Mouse (Mus musculus) layer of hippocampus, adult 11-12 months (tissue): ENCODE measurements around the gene Prpf8.
"Not testable (repeated sequence)": the region's sequence is repeated elsewhere in the genome, so short reads cannot be mapped to it uniquely, and the experiment has no call there.

Source experiments
- DNase-seq: peaks from one replicate; pipeline ENCODE4 v3.0.0; 2022; ENCODE audit warnings: low spot score

Prpf8 gene

DNA sequence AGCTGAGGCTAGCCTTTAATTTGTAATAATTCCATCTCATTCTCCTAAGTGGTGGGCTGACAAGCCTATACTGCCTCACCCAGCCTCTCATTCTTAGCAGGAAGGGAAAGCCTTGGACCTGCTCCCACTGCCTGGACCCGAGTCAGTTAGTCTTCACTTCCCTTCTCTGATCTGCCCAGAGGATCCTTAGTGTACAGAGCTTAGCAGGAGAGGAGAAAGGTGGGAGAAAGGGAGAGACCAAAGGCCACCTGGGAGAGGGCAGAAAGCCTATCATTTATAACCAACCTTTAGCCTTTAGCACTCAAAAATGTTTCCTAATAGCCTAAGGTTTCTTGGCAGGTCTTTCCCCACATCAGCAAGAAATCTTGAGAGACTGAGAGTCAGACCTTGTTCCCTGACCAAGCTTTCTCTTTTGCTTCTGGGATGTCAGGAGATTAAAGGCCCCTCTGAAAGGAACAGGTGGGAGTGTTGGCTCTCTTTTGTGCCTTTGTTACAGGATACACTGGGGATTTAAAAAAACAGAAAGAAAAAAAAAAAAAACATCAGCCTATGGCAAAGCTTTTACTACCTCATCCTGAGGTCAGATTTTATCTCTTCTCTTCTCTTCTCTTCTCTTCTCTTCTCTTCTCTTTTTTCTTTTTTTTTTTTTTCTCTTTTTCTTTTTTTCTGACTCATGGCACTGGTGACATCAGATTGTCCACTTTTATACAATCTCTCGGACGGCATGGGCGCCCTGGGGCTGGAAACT, 47.8 kb downstream of the Prpf8 start:
- no peak for DNase-seq

DNA sequence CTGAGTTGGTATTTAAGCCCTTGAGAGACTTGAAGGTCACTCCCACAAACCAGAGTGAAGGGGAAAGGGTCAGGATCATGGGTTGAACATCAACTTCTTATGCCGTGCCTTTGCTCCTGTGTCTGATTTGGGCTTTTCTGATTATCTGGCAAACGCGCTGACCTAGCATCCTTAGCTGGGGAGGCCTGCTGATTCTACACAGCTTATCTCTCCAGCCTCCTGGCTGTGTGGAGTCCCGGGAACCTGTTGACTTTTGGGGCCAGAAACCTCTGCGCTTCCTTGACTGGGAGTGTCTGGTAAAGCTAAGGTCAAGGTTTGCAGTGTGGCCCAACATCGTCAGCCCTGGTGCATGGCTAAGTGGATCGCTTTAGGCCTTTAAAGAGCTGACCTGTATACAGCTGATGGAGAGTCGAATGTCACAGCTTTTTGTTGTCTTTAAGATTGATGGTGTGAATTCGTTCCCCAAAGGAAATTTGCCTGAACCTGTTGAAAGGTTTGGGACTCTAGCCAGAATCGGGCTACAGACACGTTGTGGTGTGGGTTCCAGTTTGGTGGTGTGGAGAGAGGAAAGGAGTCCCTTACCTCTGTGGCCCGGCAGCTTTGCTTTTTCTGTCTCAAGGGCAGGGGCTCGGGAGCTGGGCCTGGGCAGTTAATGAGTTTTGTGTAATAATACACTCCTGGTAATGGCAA, 48.6 kb downstream of the Prpf8 start:
- no peak for DNase-seq

DNA sequence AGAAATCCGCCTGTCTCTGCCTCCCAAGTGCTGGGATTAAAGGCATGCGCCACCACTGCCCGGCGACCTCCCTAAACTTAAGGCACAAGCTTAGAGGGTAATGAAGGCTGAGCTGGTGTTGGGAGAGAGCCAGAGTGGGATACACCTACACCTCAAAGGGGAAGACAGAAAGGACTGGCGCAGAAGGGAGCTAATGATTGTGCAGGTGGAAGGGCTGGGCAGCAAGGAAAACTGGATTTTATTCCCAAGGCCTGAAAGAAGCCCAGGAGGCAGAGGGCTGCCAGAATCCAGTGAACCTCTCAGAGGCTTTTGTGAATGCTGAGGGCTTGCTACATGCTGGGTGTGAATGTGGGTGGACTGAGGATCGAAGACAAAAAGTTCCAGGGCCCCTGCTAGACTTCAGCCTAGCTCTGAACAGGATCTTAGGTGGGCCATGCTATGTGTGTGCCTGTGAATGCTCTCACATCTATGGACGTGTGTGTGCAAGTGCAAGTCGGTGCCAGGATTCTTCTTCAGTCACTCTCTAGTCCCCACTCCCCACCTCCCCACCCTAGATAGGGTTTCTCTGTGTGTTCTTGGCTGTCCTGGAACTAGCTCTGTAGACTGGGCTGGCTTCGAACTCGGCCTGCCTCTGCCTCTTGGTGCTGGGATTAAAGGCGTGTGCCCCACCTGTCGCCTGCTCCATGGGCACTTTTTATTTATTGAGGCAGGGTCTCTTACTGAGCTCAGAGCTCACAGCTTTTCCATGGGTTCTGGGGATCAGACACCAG, 49.8 kb downstream of the Prpf8 start:
- DNase-seq, result no peak

DNA sequence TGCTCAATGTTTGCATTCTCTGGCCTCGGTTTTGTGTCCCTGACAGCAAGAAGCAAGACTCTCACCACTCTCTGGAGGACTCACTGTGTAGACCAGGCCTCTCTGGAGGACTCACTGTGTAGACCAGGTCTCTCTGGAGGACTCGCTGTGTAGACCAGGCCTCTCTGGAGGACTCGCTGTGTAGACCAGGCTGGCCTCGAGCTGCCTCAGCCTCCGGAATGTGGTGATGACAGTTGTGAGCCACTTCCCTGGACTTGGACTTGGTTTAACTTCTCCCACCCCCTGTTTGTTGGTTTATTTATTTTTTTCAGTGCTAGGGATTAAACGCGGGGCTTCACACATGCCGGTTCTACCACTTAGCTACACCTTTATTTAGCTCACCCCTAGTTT, 50.4 kb downstream of the Prpf8 start:
- no peak for DNase-seq

DNA sequence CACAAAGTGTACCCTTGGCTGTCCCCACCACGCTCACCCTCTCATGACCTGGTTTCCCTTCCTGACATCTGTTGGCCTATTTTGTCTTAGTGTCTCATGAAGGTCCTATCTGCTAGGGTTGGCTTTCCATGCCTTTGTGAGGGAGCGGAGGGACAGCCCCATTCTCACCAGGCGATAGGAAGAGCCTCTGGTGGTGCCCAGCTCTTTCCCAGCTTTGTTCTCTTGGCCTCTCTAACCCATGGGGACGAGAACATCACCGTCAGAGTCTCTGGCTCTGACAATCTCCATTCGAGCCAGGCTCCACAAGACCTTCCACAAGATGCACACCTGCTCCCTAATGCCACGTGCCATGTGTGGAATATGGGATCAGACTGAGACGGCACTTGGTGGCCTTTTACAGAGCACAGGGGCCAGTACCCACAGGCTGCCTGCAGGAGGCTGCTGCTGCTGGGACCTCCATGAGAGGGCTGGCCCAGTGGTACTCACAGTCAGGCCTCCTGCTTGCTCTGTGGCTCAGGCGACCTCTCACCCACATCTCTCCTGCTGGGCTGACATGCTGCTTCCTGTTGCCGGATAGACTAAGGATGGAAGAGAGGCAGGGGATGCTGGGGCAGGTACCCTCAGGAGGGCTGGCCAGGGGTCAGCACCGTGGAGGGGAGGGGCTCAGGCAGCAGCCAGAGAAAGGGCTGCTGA, 51.0 kb downstream of the Prpf8 start:
- DNase-seq, result no peak

DNA sequence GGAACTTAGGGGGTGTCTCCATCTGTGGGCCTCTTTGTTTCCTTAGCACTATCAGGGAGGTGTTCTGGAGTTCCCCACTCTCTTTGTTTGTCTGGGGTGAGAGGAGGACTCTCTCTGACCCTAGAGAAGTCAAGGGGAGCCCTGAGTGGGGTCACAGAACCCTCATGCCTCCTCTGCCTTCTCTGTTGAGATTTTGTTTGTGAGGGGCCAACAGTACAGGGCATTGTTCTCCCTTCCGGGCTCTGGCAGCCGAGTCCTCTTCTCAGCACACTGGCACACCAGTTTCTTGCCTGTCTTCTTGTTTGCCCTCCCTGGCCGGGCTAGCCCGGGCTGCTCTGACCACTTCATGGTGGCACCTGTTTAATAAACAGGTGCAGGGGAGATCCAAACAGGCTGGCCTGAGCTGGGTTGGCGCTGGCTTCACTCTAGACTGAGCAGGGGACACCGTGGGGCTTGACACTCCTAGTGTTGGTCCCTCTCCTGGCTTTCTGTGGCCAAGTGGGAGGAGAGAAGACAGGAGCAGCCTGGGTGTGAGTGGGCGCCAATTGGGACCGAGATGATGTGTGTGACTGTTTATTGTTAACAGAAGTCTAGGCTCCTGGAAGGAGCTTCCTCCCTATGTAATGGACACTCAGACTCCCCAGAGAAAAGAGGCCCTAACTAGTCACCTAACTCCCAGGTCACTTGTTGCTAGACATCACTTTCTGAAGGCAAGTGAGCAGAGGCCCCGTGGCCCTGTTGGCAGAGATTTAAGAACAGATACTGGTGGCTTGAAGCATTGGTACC, 51.8 kb downstream of the Prpf8 start:
- DNase-seq, result no peak

DNA sequence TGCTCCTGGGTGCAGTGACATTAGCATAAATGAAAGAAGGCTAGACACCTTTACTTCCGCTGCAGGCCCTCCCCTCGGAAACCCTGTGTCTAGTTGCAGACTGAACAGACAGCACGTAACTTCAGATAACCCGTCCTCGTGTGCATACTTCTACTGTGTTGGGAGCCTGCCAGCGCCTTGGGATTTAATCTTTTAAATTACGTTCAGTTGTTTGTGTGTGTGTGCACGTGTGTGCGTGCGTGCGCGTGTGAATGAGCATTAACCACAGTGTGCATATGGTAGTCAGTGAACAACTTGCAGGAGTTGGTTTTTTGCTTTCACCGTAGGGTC, 52.3 kb downstream of the Prpf8 start:
- DNase-seq, result no peak

DNA sequence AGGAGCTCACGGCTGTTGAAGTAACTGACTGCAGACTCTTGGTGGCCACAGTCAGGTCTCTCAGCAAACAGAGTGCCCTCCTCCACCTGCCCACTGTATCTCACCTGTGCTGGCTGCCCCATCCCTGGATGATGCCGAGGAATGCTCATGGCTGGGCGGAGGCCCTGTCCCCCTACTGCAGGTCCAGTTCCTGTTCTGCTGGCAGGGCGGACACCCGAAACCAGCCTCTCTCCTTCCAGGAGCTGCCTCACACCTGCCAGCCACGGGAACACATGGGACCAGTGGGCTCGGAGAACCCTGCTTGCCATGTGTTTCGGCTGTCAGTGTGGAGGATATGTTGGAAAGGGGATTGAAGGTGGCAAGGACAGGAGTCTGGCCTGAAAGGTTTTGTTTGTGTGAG, 53.6 kb downstream of the Prpf8 start:
- DNase-seq, result no peak

DNA sequence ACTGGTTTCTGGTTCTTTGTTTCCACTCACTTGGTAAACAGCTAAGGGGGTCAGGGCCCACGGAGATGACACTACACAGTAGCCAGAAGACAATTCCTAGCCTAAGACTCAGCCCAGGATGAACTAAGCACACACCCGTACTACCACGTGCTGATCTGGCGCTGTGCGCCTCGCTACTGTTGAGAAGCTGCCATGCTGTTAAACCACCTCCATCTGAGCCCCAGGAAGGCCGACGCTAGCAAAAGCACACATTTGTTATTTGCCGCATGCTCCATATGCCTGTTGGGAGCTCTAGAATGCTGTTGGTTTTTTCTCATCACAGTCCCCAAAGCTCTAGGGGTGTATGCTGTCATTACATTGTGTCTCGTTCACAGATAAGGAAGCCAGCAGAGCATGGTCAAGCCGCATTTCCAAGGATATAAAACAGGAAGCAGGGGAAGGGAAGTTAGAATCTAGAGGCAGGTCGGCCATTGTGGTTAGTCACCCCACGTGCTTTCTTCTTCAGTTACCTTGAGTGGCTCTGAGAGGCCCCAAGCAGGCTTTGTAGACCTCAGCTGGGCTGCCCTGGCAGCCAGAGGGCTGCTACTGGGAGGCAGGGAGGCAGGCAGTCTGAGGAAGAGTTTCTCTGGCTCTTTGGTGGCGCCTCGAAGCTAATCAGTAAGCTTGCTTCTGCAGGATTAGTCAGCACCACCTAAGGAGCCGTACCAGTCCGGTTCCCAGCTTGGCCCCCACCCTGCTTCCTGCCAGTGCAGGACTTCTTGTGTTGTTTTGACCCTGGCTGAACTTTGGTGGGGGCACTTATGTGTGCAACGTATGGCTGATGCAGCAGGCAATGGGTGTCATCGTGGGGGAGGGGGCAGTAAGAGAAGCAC, 54.3 kb downstream of the Prpf8 start:
- DNase-seq, result peak; percentile 71

DNA sequence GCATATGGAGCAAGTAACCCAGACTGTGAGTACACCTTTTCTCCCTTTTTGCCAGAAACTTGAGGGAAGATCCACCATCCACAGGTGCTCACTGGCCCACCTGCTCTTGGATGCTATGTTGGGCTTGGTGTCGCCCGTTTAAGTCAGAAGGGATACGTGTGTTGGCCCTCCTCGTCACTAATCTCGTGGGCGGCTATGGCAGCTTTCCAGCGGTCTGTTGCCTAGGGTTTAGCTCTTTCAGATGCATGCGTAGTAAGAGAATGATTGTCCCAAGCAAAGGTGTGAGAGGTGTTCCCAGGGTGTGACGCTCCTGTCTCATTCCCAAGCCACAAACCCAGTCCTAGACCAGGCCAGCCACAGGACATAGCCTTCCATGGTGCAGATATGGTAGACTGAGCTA, 58.1 kb downstream of the Prpf8 start:
- DNase-seq, result no peak

DNA sequence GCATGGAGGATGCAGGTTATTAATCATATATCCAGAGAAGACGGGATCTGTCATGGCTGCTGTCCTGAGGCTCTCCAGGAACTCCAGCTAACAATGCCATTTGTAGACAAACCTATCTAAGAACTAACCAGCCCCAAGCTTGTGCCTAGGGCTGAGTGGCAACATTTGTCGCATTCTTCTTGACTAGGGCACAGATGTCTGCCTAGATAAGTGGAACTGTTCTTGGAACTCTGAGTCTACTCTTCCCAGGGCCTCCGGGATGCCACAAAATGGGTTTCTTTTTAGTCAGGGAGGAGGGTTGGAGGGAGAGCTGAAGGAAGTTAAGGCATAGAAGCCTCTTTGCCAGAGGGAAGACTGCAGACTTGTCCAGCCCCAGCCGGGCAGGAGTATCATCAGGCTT, 59.4 kb downstream of the Prpf8 start:
- no peak for DNase-seq

DNA sequence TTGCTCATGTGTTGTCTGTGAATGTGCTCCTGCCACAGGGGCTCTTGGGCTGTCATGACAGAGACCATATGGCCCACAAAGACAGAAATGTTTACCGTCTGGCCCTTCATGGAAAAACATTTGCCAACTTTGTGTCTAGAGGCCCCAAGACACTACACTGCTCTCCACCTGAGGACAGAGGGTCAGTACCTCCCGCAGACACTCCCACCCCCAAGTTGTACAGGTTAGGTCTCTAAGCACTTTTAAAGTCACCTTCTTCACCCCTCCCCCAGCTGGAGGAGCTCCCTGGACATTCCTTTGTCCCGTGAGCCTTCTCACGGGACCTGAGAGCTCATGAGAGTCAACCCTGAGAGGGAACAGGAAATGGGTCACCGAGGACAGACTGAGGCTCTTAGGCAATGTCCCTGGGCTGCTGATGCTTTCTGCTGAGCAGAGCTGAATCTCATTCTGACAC, 63.1 kb downstream of the Prpf8 start:
- no peak for DNase-seq

DNA sequence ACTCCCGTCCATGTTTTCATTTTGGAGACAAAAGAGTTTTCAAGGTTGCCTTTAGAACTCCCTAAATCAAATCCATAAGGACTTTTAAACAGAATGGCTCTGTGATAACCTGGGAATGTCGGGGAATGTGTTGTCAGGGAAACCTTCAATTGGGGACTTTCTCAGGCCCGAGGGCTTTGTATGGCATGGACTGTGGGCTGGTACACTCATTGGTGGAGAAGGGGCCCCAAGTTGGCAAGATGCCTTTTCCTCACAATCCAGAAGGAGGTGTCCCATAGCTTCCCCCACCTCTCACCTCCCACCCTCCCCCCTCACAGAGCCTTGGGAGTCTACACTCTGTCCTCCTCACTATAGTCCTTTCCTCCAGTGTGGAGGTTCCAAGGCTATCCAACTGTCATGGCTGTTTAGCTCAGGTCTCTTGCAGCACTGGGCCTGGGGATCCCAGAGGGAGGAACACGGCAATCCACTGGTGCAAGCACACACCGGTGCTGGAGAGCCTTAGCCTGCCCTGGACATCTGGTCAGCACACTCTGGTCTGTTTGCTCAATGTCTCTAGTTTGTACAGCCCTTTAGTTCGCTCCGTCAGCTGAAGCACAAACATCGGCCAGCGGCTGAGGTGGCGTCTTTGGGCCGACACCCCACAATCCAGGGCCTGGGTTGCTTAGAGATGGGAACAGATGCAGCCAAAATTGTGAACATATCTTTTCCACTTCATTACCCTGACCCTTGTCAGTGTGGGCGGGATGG, 63.8 kb downstream of the Prpf8 start:
- no peak for DNase-seq

DNA sequence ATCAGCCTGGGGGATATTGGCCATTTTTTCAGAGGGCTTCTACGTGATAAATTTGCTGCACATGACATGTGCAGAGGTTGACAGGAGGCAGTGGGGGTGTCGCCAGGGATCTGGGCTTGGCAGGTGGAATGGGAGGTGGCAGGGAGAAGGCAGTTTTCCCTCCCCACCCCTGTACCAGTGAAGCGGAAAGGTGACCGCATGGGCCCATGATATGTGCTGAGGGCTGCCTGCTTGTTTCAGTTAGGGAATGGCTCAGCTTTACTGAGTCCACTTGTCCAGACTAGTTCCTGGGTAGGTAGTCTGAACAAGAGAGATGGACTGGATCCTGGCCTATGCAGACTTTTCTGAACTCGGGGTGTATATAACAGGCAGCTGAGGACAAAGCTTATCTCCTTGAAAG, 64.7 kb downstream of the Prpf8 start:
- no peak for DNase-seq

DNA sequence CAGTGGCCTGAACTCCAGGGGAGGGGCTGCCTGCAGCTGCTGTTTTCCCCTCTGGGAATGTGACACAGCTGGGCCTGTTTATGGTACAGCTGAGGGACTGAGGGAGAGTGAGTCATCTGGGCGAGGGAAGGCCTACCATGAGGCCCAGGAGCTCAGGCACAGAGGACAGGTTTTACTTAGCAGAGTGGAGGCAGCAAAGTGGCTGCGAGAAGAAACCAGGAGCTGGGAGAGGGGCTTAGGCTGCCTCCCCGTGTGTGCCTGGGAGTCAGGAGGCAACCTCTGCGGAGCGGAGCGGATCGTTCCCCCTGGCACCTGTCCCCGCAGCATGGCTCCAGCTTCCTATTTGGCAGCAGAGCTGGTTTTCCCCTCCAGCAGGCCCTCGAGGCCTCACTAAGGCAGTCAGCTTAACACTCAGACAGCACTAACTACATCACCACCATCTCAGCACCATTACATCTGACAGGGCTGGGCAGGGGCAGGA, 65.4 kb downstream of the Prpf8 start:
- no peak for DNase-seq

DNA sequence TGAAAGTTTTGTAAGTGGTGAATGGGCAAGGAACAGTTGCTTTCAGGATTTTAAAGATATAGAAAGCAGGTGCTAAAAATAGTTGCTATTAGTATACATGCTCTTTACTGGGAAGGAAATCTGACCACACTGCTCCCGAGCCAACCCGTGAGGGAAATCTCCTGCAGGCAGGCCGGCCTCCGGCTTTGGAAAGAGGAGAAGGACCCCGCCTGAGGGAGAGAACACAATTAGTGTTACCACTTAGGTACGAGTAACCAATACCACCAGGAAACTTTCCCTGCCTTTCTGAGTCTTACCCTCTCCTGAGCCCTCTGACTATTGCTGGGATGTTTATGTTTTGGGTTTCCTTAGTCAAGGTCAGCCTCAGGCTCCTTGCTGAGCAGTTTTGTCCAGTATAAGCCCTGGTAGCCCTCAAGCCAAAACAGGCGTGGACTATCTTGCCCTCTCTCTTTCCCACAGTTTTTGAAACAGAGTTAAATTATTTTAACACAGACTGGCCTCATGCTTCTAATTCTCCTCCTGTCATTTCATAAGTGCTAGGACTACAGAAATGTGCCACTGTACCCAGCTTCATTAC, 66.4 kb downstream of the Prpf8 start:
- DNase-seq, result no peak

DNA sequence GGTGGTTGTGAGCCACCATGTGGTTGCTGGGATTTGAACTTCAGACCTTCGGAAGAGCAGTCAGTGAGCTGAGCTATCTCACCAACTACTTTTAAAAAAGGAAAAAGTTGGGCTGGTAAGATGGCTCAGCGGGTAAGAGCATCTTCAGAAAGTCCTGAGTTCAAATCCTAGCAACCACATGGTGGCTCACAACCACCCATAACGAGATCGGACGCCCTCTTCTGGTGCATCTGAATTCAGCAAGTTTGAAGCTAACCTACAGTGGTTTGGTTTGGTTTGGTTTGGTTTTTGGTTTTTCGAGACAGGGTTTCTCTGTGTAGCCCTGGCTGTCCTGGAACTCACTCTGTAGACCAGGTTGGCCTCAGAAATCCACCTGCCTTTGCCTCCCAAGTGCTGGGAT, 69.4 kb downstream of the Prpf8 start:
- not testable (repeated sequence) for DNase-seq

DNA sequence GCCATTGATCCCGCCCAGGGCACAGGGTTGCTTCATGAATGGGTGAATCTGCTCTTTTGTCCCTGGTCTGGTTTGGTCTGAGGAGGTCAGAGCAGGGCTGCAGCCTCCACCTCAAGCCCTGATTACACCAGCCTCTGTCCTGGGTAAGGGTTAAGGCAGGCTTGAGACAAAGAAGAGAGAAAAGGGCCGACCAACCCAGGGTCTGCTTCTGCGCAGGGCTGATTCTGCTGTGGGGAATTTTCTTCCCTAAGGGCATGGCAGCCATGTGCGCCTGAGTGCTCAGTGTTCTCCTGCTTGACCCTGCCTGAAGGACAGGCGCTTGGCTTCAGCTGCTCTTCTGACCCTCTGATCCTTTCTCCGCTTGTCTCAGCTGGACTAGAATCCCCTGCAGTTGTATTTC, 70.5 kb downstream of the Prpf8 start:
- no peak for DNase-seq

DNA sequence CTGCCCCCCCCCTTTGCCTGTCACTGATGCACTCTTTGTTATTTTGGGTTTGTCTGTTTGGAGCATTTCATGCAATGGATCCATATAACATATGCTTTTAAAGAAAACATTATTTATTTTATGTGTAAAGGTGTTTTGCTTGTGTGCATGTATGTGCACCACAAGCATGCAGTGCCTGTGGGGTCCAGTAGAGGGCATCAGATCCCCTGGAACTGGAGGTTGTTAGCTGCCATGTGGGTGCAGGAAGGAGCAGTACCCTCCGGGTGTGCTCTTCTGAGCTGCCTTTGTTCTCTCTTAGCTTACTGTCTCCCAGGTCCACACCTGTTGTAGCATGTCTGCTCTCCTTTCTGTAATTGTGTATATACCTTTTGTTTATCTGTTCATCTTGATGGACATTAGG, 71.5 kb downstream of the Prpf8 start:
- DNase-seq, result no peak
